Mouse (Mus musculus): ENCODE results near the gene Irx3. TPM values are rescaled to one million over a fixed set of nuclear protein-coding genes. Genes with fewer than 3 reads are reported as not detected.

Irx3 gene
- polyA plus RNA-seq, 1 experiment from 2014 or later, result 13.7 TPM

DNA sequence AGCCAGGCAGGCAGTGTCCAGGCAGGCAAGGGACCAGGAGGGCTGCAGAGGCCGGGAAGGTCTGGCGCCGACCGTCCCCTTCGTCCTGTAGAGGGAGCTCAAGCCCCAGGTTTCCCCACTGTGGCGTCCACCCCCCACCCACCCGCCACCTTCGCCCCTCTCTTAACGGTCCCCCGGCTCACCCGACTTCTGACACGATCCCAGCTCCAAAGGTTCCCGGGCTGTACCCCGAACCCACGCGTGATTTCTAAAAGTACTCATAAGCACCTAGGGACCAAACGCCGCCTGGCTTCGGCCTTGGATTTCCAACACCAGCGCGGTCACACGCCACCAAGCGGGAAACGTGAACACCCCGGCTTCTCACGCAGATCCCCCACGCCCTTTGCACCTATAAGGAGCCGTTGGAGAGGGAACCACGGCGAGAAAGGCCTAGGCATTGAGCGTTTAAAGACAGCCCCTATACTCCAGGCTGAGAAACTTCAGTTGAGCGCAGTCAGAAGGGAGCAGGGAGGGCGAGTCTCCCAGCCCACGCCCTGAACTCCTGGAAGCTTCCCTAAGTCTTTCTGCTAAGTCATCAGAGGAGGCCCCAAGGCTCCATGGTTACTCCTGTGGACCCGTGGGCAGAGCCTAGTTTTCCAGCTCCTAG lies 4.1 kb downstream of the Irx3 start:
- 0 out of 2 replicates have a peak, but pooled peaks have one; percentile 18 for ATAC-seq (ENCODE audit: low FRiP score, low TSS enrichment)
- Histone ChIP-seq H3K9me3 (ENCODE audit: control insufficient read depth, low read length) (no peaks in the 10 kb centered on the region), H3K27ac (ENCODE audit: low read depth, low read length) (no peak overlapping the region), H3K4me1 (ENCODE audit: control insufficient read depth, insufficient read depth, low read length) (peaks cover 15% of the 10 kb centered on the region), H3K36me3 (ENCODE audit: control insufficient read depth, insufficient read depth, low read length) (no peaks in the 10 kb centered on the region), H3K4me3 (ENCODE audit: low read length) (peak overlapping the region; percentile 36), H3K9ac (ENCODE audit: low read depth, low read length) (peak overlapping the region; percentile 31), H3K4me2 (replicated peaks; ENCODE audit: low read depth, low read length) (peak overlapping the region; percentile 57), H3K27me3 (ENCODE audit: control insufficient read depth, insufficient read depth, low read length) (peaks cover 69% of the 10 kb centered on the region)
- 1% methylated on average over 35 of the region's 35 CpGs for WGBS

DNA sequence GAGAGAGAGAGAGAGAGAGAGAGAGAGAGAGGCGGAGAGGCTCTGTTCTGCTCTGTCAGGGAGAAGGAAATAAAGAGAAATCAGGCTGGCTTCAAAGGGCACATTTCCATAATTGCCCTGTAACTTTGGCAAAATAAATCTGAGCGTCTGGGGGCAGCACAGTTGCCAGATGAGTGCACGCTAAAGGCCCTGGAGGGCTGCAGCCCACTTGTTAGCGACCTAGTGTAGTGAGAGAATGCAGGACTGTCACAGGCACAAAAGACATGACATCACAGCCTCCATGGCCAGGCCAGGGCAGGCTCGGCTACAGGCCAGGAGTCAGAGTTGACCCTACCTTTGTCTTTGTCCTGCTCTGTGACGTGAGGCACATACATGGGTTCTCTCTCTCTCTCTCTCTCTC lies 8.0 kb downstream of the Irx3 start:
- ATAC-seq (ENCODE audit: low FRiP score, low TSS enrichment), result no peak
- Histone ChIP-seq H3K4me3 (ENCODE audit: low read length) (no peak overlapping the region), H3K27ac (ENCODE audit: low read depth, low read length) (no peak overlapping the region), H3K9ac (ENCODE audit: low read depth, low read length) (no peak overlapping the region), H3K4me1 (ENCODE audit: control insufficient read depth, insufficient read depth, low read length) (peaks cover 7% of the 10 kb centered on the region), H3K9me3 (ENCODE audit: control insufficient read depth, low read length) (no peaks in the 10 kb centered on the region), H3K27me3 (ENCODE audit: control insufficient read depth, insufficient read depth, low read length) (peaks cover 36% of the 10 kb centered on the region), H3K4me2 (replicated peaks; ENCODE audit: low read depth, low read length) (no peak overlapping the region), H3K36me3 (ENCODE audit: control insufficient read depth, insufficient read depth, low read length) (no peaks in the 10 kb centered on the region)
- WGBS, result 28% methylated on average over 6 of the region's 6 CpGs

DNA sequence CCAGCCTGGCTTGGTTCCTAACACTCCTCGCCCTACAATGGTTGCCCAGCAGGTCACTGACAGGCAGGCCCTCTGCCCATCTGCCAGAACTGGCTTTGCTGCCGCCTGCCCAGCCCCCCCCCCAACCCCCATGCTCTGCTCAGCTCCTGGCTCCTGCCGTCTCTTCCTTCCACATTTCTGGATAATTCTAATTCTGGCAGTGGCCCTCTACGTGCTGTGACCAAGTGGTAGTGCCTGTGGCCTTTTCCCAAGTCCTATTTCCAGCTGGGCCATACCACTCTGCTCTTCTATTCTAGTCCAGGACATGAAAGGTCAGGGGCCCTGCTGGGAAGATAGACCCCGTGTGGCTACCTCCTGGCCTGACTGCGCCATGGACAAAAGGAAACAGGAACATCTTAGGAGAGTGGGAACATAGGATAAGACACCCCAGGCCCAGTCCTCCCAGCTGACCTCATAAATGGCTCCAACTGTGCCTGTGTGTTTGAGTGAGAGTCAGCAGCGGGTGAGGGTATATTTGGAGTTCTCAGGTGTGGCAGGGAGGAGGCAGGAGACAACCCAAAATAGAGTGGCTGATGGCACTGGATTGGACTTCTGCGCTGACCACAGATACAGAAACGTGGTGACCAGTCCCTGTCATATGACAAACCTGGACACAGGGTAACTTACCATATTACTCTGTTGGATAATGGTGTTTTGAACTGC lies 14.5 kb downstream of the Irx3 start:
- Histone ChIP-seq H3K9me3 (ENCODE audit: control insufficient read depth, low read length) (no peaks in the 10 kb centered on the region), H3K4me3 (ENCODE audit: low read length) (no peak overlapping the region), H3K27ac (ENCODE audit: low read depth, low read length) (no peak overlapping the region), H3K4me1 (ENCODE audit: control insufficient read depth, insufficient read depth, low read length) (no peaks in the 10 kb centered on the region), H3K36me3 (ENCODE audit: control insufficient read depth, insufficient read depth, low read length) (no peaks in the 10 kb centered on the region), H3K4me2 (replicated peaks; ENCODE audit: low read depth, low read length) (no peak overlapping the region), H3K27me3 (ENCODE audit: control insufficient read depth, insufficient read depth, low read length) (no peaks in the 10 kb centered on the region), H3K9ac (ENCODE audit: low read depth, low read length) (no peak overlapping the region)
- 84% methylated on average over 9 of the region's 9 CpGs for WGBS
- no peak for ATAC-seq (ENCODE audit: low FRiP score, low TSS enrichment)

DNA sequence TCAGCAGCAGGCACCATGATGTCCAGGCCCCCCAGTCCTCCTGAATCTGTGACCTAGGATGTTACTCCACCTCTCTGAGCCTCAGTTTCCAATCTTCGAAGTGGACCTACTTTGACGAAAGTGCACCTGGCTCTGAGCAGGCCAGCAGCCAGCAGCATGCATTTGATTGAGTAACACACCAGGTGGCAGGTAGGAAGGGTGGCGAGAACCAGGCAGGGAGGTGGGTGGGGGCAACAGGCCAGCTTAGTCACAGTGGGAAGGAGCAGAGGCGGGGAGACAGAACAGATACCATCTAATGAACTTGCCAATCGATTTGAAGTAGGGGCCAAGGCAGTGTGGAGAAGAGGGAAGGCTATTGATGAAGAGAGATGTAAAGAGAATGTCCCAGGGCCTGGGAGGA lies 18.9 kb downstream of the Irx3 start:
- H3K4me1 ChIP-seq (ENCODE audit: control insufficient read depth, insufficient read depth, low read length), result no peaks in the 10 kb centered on the region
- H3K36me3 ChIP-seq (ENCODE audit: control insufficient read depth, insufficient read depth, low read length), result no peaks in the 10 kb centered on the region
- no peaks in the 10 kb centered on the region for H3K9me3 ChIP-seq (ENCODE audit: control insufficient read depth, low read length)
- no peaks in the 10 kb centered on the region for H3K27me3 ChIP-seq (ENCODE audit: control insufficient read depth, insufficient read depth, low read length)
- 82% methylated on average over 5 of the region's 5 CpGs for WGBS
- no peak for ATAC-seq (ENCODE audit: low FRiP score, low TSS enrichment)
- no peak overlapping the region for H3K4me3 ChIP-seq (ENCODE audit: low read length)
- H3K4me2 ChIP-seq (replicated peaks; ENCODE audit: low read depth, low read length), result no peak overlapping the region
- no peak overlapping the region for H3K27ac ChIP-seq (ENCODE audit: low read depth, low read length)
- H3K9ac ChIP-seq (ENCODE audit: low read depth, low read length), result no peak overlapping the region

DNA sequence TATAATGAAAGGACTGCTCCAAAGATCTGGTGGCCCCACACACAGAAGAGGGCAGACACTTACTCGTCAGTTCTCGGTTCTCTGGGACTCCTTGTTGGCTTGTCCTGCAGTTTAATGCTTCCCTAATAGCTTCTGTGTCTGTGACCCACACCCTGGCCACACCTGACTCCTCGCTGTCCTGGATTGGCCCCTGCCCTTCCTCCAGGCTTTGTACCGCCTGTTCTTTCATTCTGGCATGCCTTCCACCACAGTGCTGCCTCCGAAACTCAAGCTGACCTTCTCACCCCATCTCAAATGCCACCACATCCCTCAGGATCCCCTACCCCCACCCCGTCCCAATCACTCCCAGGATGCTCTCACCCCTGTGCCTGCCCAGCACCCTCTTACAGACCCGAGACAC lies 19.7 kb downstream of the Irx3 start:
- Histone ChIP-seq H3K4me1 (ENCODE audit: control insufficient read depth, insufficient read depth, low read length) (no peaks in the 10 kb centered on the region), H3K4me2 (replicated peaks; ENCODE audit: low read depth, low read length) (no peak overlapping the region), H3K4me3 (ENCODE audit: low read length) (no peak overlapping the region), H3K9ac (ENCODE audit: low read depth, low read length) (no peak overlapping the region), H3K27ac (ENCODE audit: low read depth, low read length) (no peak overlapping the region), H3K9me3 (ENCODE audit: control insufficient read depth, low read length) (no peaks in the 10 kb centered on the region), H3K36me3 (ENCODE audit: control insufficient read depth, insufficient read depth, low read length) (no peaks in the 10 kb centered on the region), H3K27me3 (ENCODE audit: control insufficient read depth, insufficient read depth, low read length) (no peaks in the 10 kb centered on the region)
- no peak for ATAC-seq (ENCODE audit: low FRiP score, low TSS enrichment)
- WGBS, result 61% methylated on average over 7 of the region's 7 CpGs

DNA sequence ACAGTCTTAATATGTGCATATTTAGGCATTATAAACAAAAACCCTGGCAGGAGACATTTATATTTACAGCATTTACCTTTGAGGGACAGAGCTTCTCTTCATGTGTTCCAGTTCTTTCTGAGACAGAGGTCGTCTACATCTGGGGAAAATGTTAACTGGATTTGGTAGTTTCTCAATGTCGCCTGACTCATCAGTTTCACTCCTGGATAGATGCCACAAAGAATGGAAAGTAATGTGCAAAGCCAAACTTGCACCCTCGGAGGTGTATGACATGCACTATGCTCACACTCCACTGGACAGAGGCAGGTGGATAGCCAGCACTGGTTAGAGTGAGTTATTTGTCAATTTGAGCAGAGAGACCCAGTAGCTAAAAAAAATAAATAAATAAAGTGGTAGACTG lies 21.2 kb downstream of the Irx3 start:
- Histone ChIP-seq H3K27me3 (ENCODE audit: control insufficient read depth, insufficient read depth, low read length) (no peaks in the 10 kb centered on the region), H3K9me3 (ENCODE audit: control insufficient read depth, low read length) (no peaks in the 10 kb centered on the region), H3K27ac (ENCODE audit: low read depth, low read length) (no peak overlapping the region), H3K4me3 (ENCODE audit: low read length) (no peak overlapping the region), H3K36me3 (ENCODE audit: control insufficient read depth, insufficient read depth, low read length) (no peaks in the 10 kb centered on the region), H3K9ac (ENCODE audit: low read depth, low read length) (no peak overlapping the region), H3K4me1 (ENCODE audit: control insufficient read depth, insufficient read depth, low read length) (no peaks in the 10 kb centered on the region), H3K4me2 (replicated peaks; ENCODE audit: low read depth, low read length) (no peak overlapping the region)
- 77% methylated on average over 3 of the region's 3 CpGs for WGBS
- ATAC-seq (ENCODE audit: low FRiP score, low TSS enrichment), result no peak

DNA sequence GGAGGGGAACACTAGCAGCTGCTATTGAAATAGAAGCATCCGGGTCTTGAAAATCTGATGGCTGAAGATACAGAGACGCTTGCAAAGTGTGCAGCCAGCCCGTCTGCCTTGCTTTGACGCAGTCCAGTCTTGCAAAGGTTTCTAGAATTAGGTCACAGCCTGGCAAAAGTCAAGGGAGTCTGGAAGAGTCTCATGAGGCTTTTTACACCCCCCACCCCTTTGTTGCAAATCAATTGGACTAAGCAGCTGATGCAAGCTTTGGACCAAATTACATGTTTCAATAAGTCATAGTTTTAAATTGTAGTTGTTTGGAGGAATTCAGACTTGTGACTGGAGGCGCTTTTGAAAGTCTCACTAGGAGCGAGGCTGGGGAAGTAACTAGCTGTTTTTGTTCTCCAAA lies 33.0 kb downstream of the Irx3 start:
- Histone ChIP-seq H3K27ac (ENCODE audit: low read depth, low read length) (no peak overlapping the region), H3K36me3 (ENCODE audit: control insufficient read depth, insufficient read depth, low read length) (no peaks in the 10 kb centered on the region), H3K9me3 (ENCODE audit: control insufficient read depth, low read length) (no peaks in the 10 kb centered on the region), H3K4me3 (ENCODE audit: low read length) (no peak overlapping the region), H3K9ac (ENCODE audit: low read depth, low read length) (no peak overlapping the region), H3K27me3 (ENCODE audit: control insufficient read depth, insufficient read depth, low read length) (no peaks in the 10 kb centered on the region), H3K4me1 (ENCODE audit: control insufficient read depth, insufficient read depth, low read length) (no peaks in the 10 kb centered on the region), H3K4me2 (replicated peaks; ENCODE audit: low read depth, low read length) (no peak overlapping the region)
- WGBS, result 73% methylated on average over 6 of the region's 6 CpGs
- no peak for ATAC-seq (ENCODE audit: low FRiP score, low TSS enrichment)

DNA sequence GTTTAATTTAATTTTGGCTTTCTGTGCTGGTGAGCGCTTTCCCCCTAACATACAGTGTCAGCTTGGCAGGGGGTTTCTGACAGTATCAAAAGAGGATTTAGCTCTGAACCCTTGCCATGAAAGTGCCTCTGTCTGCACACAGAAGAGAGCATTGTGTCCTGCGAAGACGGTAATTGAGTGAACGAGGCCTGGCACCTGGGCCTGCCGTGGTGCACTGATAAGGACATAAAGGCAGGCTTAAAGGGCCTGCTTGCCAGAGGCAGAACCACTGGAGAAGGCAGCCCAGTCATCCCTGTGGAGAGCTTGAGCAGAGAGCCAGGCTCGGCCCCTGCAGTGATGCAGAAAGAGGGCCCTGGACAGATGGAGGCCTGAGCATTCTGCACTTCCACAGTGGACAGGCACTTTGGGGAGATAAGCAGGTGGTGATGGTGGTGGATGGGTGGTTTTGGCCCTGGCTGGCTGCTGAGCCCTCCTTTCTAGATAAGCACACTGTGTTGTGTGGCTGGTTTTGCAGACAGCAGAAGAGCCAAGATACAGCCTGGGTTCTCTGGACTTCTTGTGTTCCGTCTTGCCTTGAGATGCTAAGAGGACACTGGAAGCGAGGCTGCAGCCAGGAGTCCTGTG lies 36.3 kb downstream of the Irx3 start:
- no peak for ATAC-seq (ENCODE audit: low FRiP score, low TSS enrichment)
- Histone ChIP-seq H3K4me1 (ENCODE audit: control insufficient read depth, insufficient read depth, low read length) (no peaks in the 10 kb centered on the region), H3K9ac (ENCODE audit: low read depth, low read length) (no peak overlapping the region), H3K4me2 (replicated peaks; ENCODE audit: low read depth, low read length) (no peak overlapping the region), H3K9me3 (ENCODE audit: control insufficient read depth, low read length) (no peaks in the 10 kb centered on the region), H3K27ac (ENCODE audit: low read depth, low read length) (no peak overlapping the region), H3K36me3 (ENCODE audit: control insufficient read depth, insufficient read depth, low read length) (no peaks in the 10 kb centered on the region), H3K4me3 (ENCODE audit: low read length) (no peak overlapping the region), H3K27me3 (ENCODE audit: control insufficient read depth, insufficient read depth, low read length) (no peaks in the 10 kb centered on the region)
- WGBS, result 80% methylated on average over 8 of the region's 8 CpGs

DNA sequence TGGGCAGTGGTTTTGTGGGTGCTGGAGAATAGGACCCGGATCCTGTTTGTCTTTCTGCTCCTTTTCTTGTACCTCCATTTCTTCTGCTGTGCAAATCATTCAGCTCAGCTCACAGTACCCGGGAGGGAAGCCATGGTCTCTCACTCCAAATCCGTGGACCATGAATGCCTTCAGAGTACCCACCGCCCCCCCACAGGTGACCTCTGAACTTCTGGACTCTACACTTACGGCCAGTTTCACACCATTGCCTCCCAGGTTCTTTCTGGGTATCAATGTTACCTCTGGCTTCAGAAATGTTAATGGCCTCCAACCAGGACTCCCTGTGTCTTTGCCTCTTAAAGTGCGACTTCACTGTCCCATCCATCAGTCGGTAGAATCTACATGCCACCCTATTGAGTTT lies 46.3 kb downstream of the Irx3 start:
- Histone ChIP-seq H3K9ac (ENCODE audit: low read depth, low read length) (no peak overlapping the region), H3K4me1 (ENCODE audit: control insufficient read depth, insufficient read depth, low read length) (no peaks in the 10 kb centered on the region), H3K4me3 (ENCODE audit: low read length) (no peak overlapping the region), H3K27me3 (ENCODE audit: control insufficient read depth, insufficient read depth, low read length) (no peaks in the 10 kb centered on the region), H3K36me3 (ENCODE audit: control insufficient read depth, insufficient read depth, low read length) (no peaks in the 10 kb centered on the region), H3K27ac (ENCODE audit: low read depth, low read length) (no peak overlapping the region), H3K4me2 (replicated peaks; ENCODE audit: low read depth, low read length) (no peak overlapping the region), H3K9me3 (ENCODE audit: control insufficient read depth, low read length) (no peaks in the 10 kb centered on the region)
- WGBS, result 48% methylated on average over 7 of the region's 7 CpGs
- ATAC-seq (ENCODE audit: low FRiP score, low TSS enrichment), result no peak
